In genomic region chr9:120774251-120774650, GRCm38 (mm10) we compare ENCODE assay signal across 14 mouse cellular contexts.
A peak's percentile ranks its signal among the peaks of the same experiment; 100 is the strongest.
DNase-seq lines count a peak whose midpoint lies in the region; ATAC-seq and TF ChIP-seq lines count a peak whose summit lies in the region.
"Had no signal": no experiment of that assay in that cellular context is flagged by ENCODE, and none has a peak within 500 bp of the region (broad histone marks: within the 10 kb centered on the region; RNA-seq: fewer than 3 reads in every experiment).

No protein-coding gene starts in this region.

- TF ChIP-seq CTCF in thymus, adult 2 months (IDR thresholded peaks at IDR 0.05; ENCODE audit: borderline replicate concordance, control insufficient read depth, extremely low read depth, insufficient read depth, low read length, poor library complexity): no peak
- TF ChIP-seq CTCF in stomach, postnatal 0 days (IDR thresholded peaks at IDR 0.05; ENCODE audit: low read depth): peak; percentile 44

- 0 out of 2 replicates have a peak, but pooled peaks cover 5% of the 10 kb centered on the region for H3K9me3 ChIP-seq in kidney, embryonic 16.5 days (ENCODE audit: low read length)
- H3K9me3 ChIP-seq in stomach, postnatal 0 days (ENCODE audit: control insufficient read depth, low read length): no peaks in the 10 kb centered on the region
- H3K9me3 ChIP-seq: embryonic facial prominence, embryonic 15.5 days; forebrain, embryonic 15.5 days had no signal

- H3K4me3 ChIP-seq in kidney, embryonic 16.5 days (ENCODE audit: low read length): no peak overlapping the region
- no peak overlapping the region for H3K4me3 ChIP-seq in thymus, adult 2 months (ENCODE audit: control insufficient read depth, insufficient read depth, low read length)
- no peak overlapping the region for H3K4me3 ChIP-seq in stomach, postnatal 0 days (ENCODE audit: low read depth, low read length)
- H3K4me3 ChIP-seq: embryonic facial prominence, embryonic 15.5 days; forebrain, embryonic 15.5 days; myocyte had no signal

- ATAC-seq in CD4-positive, CD25-positive, alpha-beta regulatory T cell, adult 4 months: no peak
- ATAC-seq in kidney, embryonic 16.5 days (ENCODE audit: low FRiP score, low TSS enrichment): no peak
- no peak for ATAC-seq in stomach, postnatal 0 days (ENCODE audit: low FRiP score, low TSS enrichment)
- ATAC-seq: forebrain, embryonic 15.5 days had no signal

- no peaks in the 10 kb centered on the region for H3K36me3 ChIP-seq in kidney, embryonic 16.5 days (ENCODE audit: insufficient read depth, low read length)
- H3K36me3 ChIP-seq in thymus, adult 2 months (ENCODE audit: control insufficient read depth, insufficient read depth, low read length): no peaks in the 10 kb centered on the region
- no peaks in the 10 kb centered on the region for H3K36me3 ChIP-seq in stomach, postnatal 0 days (ENCODE audit: control insufficient read depth, insufficient read depth, low read length)
- H3K36me3 ChIP-seq: embryonic facial prominence, embryonic 15.5 days; forebrain, embryonic 15.5 days had no signal

- H3K4me2 ChIP-seq in kidney, embryonic 16.5 days (replicated peaks; ENCODE audit: low read depth, low read length): no peak overlapping the region
- no peak overlapping the region for H3K4me2 ChIP-seq in stomach, postnatal 0 days (replicated peaks; ENCODE audit: low read depth)
- H3K4me2 ChIP-seq: embryonic facial prominence, embryonic 15.5 days; forebrain, embryonic 15.5 days; hindbrain, embryonic 14.5 days had no signal

- intact Hi-C loops in left cerebral cortex, postnatal 25 days (cut with DNase I): no loop called here

- peaks cover 42% of the 10 kb centered on the region for H3K4me1 ChIP-seq in kidney, embryonic 16.5 days (ENCODE audit: insufficient read depth, low read length)
- peaks cover 19% of the 10 kb centered on the region for H3K4me1 ChIP-seq in thymus, adult 2 months (replicated peaks; ENCODE audit: control insufficient read depth, insufficient read depth, low read length)
- no peaks in the 10 kb centered on the region; the same call in none of the 2 replicates for H3K4me1 ChIP-seq in stomach, postnatal 0 days (replicated peaks; ENCODE audit: control insufficient read depth, insufficient read depth)
- H3K4me1 ChIP-seq: forebrain, embryonic 15.5 days had no signal

- TF ChIP-seq EP300 in stomach, postnatal 0 days (optimal IDR thresholded peaks at IDR 0.05): no peak

- no peak for TF ChIP-seq POLR2A in thymus, adult 2 months (IDR thresholded peaks at IDR 0.05; ENCODE audit: control insufficient read depth, extremely low read depth, insufficient read depth, low read length, poor library complexity)

- H3K9ac ChIP-seq in kidney, embryonic 16.5 days (replicated peaks; ENCODE audit: low read length): no peak overlapping the region
- no peak overlapping the region for H3K9ac ChIP-seq in stomach, postnatal 0 days (ENCODE audit: low read length)
- H3K9ac ChIP-seq: embryonic facial prominence, embryonic 15.5 days; forebrain, embryonic 15.5 days; hindbrain, embryonic 14.5 days had no signal

- H3K27me3 ChIP-seq in kidney, embryonic 16.5 days (ENCODE audit: insufficient read depth, low read length): no peaks in the 10 kb centered on the region
- H3K27me3 ChIP-seq in thymus, adult 2 months (ENCODE audit: control insufficient read depth, insufficient read depth, low read length): no peaks in the 10 kb centered on the region
- H3K27me3 ChIP-seq in stomach, postnatal 0 days (ENCODE audit: control insufficient read depth, insufficient read depth, low read length): no peaks in the 10 kb centered on the region
- H3K27me3 ChIP-seq: embryonic facial prominence, embryonic 15.5 days; forebrain, embryonic 15.5 days had no signal

- peak; percentile 40 for DNase-seq in CD4-positive, CD25-positive, alpha-beta regulatory T cell, adult 2 months (ENCODE audit: low read depth, low spot score)
- peak; percentile 39 for DNase-seq in kidney, postnatal 10 days
- DNase-seq in thymus, adult 2 months: peak; percentile 8
- no peak for DNase-seq in thymus, adult 18-20 months
- DNase-seq in stomach, postnatal 0 days (ENCODE audit: low spot score): no peak
- DNase-seq in left cerebral cortex, postnatal 25 days (ENCODE audit: low spot score in 2 of 2): no peak
- DNase-seq: adrenal gland, adult 8-10 months; gastrocnemius, postnatal 25 days had no signal

- H3K27ac ChIP-seq in kidney, embryonic 16.5 days (ENCODE audit: low read length): no peak overlapping the region
- no peak overlapping the region for H3K27ac ChIP-seq in thymus, adult 2 months (ENCODE audit: control insufficient read depth, insufficient read depth, low read length)
- H3K27ac ChIP-seq in stomach, postnatal 0 days (replicated peaks): no peak overlapping the region
- H3K27ac ChIP-seq: embryonic facial prominence, embryonic 15.5 days; forebrain, embryonic 15.5 days; hindbrain, embryonic 14.5 days had no signal

- 94% methylated on average over 1 of the region's 1 CpGs for WGBS in kidney, embryonic 16.5 days
- 100% methylated on average over 1 of the region's 1 CpGs for WGBS in thymus, adult 2 months
- WGBS in stomach, postnatal 0 days: 97% methylated on average over 1 of the region's 1 CpGs

Comparison
In these comparisons a context has a peak if more than half of its experiments do, and no peak if none do; other contexts are left out.
1. DNase-seq: peak in CD4-positive, CD25-positive, alpha-beta regulatory T cell, adult 2 months (single experiment), kidney, postnatal 10 days (single experiment) and thymus, adult 2 months (single experiment); none in thymus, adult 18-20 months (0 of 2), stomach, postnatal 0 days (single experiment) and left cerebral cortex, postnatal 25 days (0 of 2).